9 mouse cellular contexts compared by ENCODE assay signal in genomic region chr4:132652842-132653241, GRCm38 (mm10). TPM values are rescaled to one million over a fixed set of nuclear protein-coding genes. Genes with fewer than 3 reads are reported as not detected.
DNase-seq lines count a peak whose midpoint lies in the region; ATAC-seq lines count a peak whose summit lies in the region.
"Had no signal": no experiment of that assay in that cellular context is flagged by ENCODE, and none has a peak within 500 bp of the region (broad histone marks: within the 10 kb centered on the region; RNA-seq: fewer than 3 reads in every experiment).

No protein-coding gene starts in this region.

- H3K36me3 ChIP-seq in heart, embryonic 10.5 days: peaks cover 3% of the 10 kb centered on the region; the same call in 1 of the 2 replicates

- H3K27me3 ChIP-seq in heart, embryonic 10.5 days (ENCODE audit: insufficient read depth, poor library complexity, severe bottlenecking): no peaks in the 10 kb centered on the region

- no peak overlapping the region for H3K27ac ChIP-seq in heart, embryonic 10.5 days

- peaks cover 29% of the 10 kb centered on the region for H3K4me1 ChIP-seq in heart, embryonic 10.5 days

- no peak overlapping the region for H3K4me3 ChIP-seq in heart, embryonic 10.5 days
- H3K4me3 ChIP-seq: erythroblast, embryonic 14.5 days had no signal

- ATAC-seq in common myeloid progenitor, adult 5-6 weeks (replicated peaks; ENCODE audit: low read depth, poor library complexity, severe bottlenecking): peak; percentile 95

- peak; percentile 63 to 83 for DNase-seq in heart, adult 18-20 months
- no peak for DNase-seq in heart, embryonic 10.5 days (ENCODE audit: low spot score)
- DNase-seq in 416B (ENCODE audit: low read depth): peak; percentile 92
- DNase-seq in kidney, adult 8-10 months: peak; percentile 17 to 40
- peak; percentile 8 for DNase-seq in right cerebral cortex, postnatal 14 days
- no peak for DNase-seq in ovary, postnatal 14 days (ENCODE audit: low spot score)
- no peak for DNase-seq in layer of hippocampus, adult 9-11 months

- 52% methylated on average over 4 of the region's 4 CpGs for WGBS in heart, embryonic 10.5 days

- H3K9me3 ChIP-seq in heart, embryonic 10.5 days: no peaks in the 10 kb centered on the region

RNA-seq across cellular contexts. Expression of gene Eya3, which starts 14.1 kb away (rescaled TPM):
- total RNA-seq in heart, adult 18-20 months (2021): 10 to 100 TPM; 32.5 to 33.9 TPM
- polyA plus RNA-seq in heart, embryonic 10.5 days (2016; fragmentation: Nextera tagmentation; extraction: Ambion mirVana): 27.4 and 33.0 TPM in 2 replicates
- total RNA-seq in common myeloid progenitor, adult 5-6 weeks (2017): 18.3 and 35.8 TPM in 2 replicates

Comparison
In these comparisons a context has a peak if more than half of its experiments do, and no peak if none do; other contexts are left out.
1. DNase-seq: peak in heart, adult 18-20 months (2 of 2), 416B (single experiment), kidney, adult 8-10 months (2 of 2) and right cerebral cortex, postnatal 14 days (single experiment); none in heart, embryonic 10.5 days (single experiment), ovary, postnatal 14 days (single experiment) and layer of hippocampus, adult 9-11 months (single experiment).